Mouse (Mus musculus) left cerebral cortex, postnatal 14 days (tissue): ENCODE measurements at regions not wholly inside any gene's neighbourhood (a gene's known extent, or its start where the extent isn't known, plus 50 kb on each side); places are given as distances from the start of the nearest gene placed in this dataset.
A peak's percentile ranks its signal among the peaks of the same experiment; 100 is the strongest.

Experiments
- DNase-seq, 2 experiments: peaks; one replicate each; pipeline ENCODE4 v3.0.0; 2021 to 2022; ENCODE audit warnings: low spot score in 2 of 2, mixed read lengths in 1 of 2
- intact Hi-C: fragments of 180-260 bp; cut with DNase I; formaldehyde crosslinking; loops from one replicate; pipeline ENCODE4 v1.15.1; 2025
- microRNA-seq, 2 experiments: library from miRNA; unstranded; fragments of <30 nt; microRNA quantifications; one replicate each; pipeline ENCODE4 v1.2.0; 2022

- peak in 1 of 2 experiments; percentile 23 for DNase-seq
- intact Hi-C loops, result no loop called here
These were observed 56.1 kb upstream of the Nrp1 start for GRCm38 (mm10) chr8:128302322-128302721.

Small RNAs in the stretch of these regions (microRNA-seq; reads per million reads assigned to microRNA genes)
- gene Mir21c, result 0 reads per million in 2 experiments
